Mouse (Mus musculus) yolk sac, embryonic 10.5 days (tissue): ENCODE data around the gene Arhgap18.

Experiments
- DNase-seq: peaks from one replicate; pipeline ENCODE4 v3.0.0-alpha.2; 2017; ENCODE audit warnings: low spot score

The Arhgap18 gene

GRCm38 (mm10) chr10:26776443-26776842, 23.2 kb downstream of the Arhgap18 start:
- peak; percentile 28 for DNase-seq

GRCm38 (mm10) chr10:26780581-26780980, 27.4 kb downstream of the Arhgap18 start:
- DNase-seq = no peak

GRCm38 (mm10) chr10:26789680-26790079, 36.5 kb downstream of the Arhgap18 start:
- DNase-seq = no peak

- no peak for DNase-seq
These were observed 38.6 kb downstream of the Arhgap18 start for GRCm38 (mm10) chr10:26791810-26792209.

- DNase-seq = no peak
These were observed 39.8 kb downstream of the Arhgap18 start for GRCm38 (mm10) chr10:26793013-26793412.

- no peak for DNase-seq
These were observed 43.4 kb downstream of the Arhgap18 start for GRCm38 (mm10) chr10:26796432-26797286.

- DNase-seq = no peak
These were observed 44.1 kb downstream of the Arhgap18 start for GRCm38 (mm10) chr10:26797287-26797672.

GRCm38 (mm10) chr10:26798752-26799411, 45.7 kb downstream of the Arhgap18 start:
- peak; percentile 30 for DNase-seq

- peak; percentile 77 for DNase-seq
These were observed 46.4 kb downstream of the Arhgap18 start for GRCm38 (mm10) chr10:26799562-26800051.

- DNase-seq = no peak
These were observed 51.2 kb downstream of the Arhgap18 start for GRCm38 (mm10) chr10:26804351-26804983.

- DNase-seq = no peak
These were observed 51.8 kb downstream of the Arhgap18 start for GRCm38 (mm10) chr10:26805007-26805406.

GRCm38 (mm10) chr10:26806092-26806491, 52.9 kb downstream of the Arhgap18 start:
- no peak for DNase-seq

GRCm38 (mm10) chr10:26810059-26810458, 56.8 kb downstream of the Arhgap18 start:
- no peak for DNase-seq

- DNase-seq = no peak
These were observed 57.6 kb downstream of the Arhgap18 start for GRCm38 (mm10) chr10:26810810-26811209.

- DNase-seq = no peak
These were observed 58.1 kb downstream of the Arhgap18 start for GRCm38 (mm10) chr10:26811342-26811741.

GRCm38 (mm10) chr10:26815646-26816045, 62.4 kb downstream of the Arhgap18 start:
- DNase-seq = no peak

GRCm38 (mm10) chr10:26820326-26820725, 67.1 kb downstream of the Arhgap18 start:
- DNase-seq = no peak

GRCm38 (mm10) chr10:26820936-26821335, 67.7 kb downstream of the Arhgap18 start:
- no peak for DNase-seq

- DNase-seq = no peak
These were observed 70.8 kb downstream of the Arhgap18 start for GRCm38 (mm10) chr10:26823997-26824396.

- DNase-seq = no peak
These were observed 72.1 kb downstream of the Arhgap18 start for GRCm38 (mm10) chr10:26825246-26825889.

- no peak for DNase-seq
These were observed 74.1 kb downstream of the Arhgap18 start for GRCm38 (mm10) chr10:26827315-26827714.
